Comparison of ENCODE assay signal across 24 mouse cellular contexts in the genomic region with DNA sequence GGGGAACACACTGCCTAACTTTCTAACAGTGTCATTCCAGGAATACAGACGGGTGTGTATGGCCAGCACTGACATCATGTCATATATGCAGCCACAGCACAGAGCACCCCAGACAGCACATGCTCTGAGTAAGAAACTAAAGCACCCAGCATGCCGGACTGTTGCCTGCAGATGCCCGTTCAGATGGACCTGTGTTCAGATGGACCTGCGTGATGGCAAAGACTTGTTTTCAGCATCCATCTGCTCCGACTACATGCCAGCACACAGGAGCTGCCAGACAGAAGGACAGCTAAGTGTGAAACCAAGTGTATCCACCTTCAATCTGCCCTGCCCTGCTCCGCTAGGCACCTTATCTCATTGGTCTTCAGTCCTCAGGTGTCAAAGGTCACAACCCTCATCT. TPM values are rescaled to one million over a fixed set of nuclear protein-coding genes. Genes with fewer than 3 reads are reported as not detected.
DNase-seq lines count a peak whose midpoint lies in the region; ATAC-seq and TF ChIP-seq lines count a peak whose summit lies in the region.
"Had no signal": no experiment of that assay in that cellular context is flagged by ENCODE, and none has a peak within 500 bp of the region (broad histone marks: within the 10 kb centered on the region; RNA-seq: fewer than 3 reads in every experiment).

No protein-coding gene starts in this region.

- H3K27ac ChIP-seq in forebrain, embryonic 12.5 days, result no peak overlapping the region
- no peak overlapping the region for H3K27ac ChIP-seq in forebrain, embryonic 13.5 days
- peak overlapping the region; percentile 10; the same call in 1 of the 2 replicates for H3K27ac ChIP-seq in layer of hippocampus, adult 2 months
- H3K27ac ChIP-seq in midbrain, embryonic 11.5 days (ENCODE audit: low read depth, low read length), result no peak overlapping the region
- H3K27ac ChIP-seq in midbrain, embryonic 13.5 days, result no peak overlapping the region
- H3K27ac ChIP-seq: embryonic facial prominence, embryonic 10.5 days; embryonic facial prominence, embryonic 12.5 days; forebrain, embryonic 15.5 days had no signal

- H3K4me2 ChIP-seq in forebrain, embryonic 12.5 days, result no peak overlapping the region
- H3K4me2 ChIP-seq in forebrain, embryonic 13.5 days, result no peak overlapping the region
- H3K4me2 ChIP-seq in midbrain, embryonic 11.5 days, result no peak overlapping the region
- H3K4me2 ChIP-seq in midbrain, embryonic 13.5 days (replicated peaks), result no peak overlapping the region
- H3K4me2 ChIP-seq: embryonic facial prominence, embryonic 12.5 days; forebrain, embryonic 15.5 days had no signal

- H3K4me1 ChIP-seq in forebrain, embryonic 12.5 days, result 0 out of 2 replicates have a peak, but pooled peaks cover 3% of the 10 kb centered on the region
- peaks cover 4% of the 10 kb centered on the region for H3K4me1 ChIP-seq in forebrain, embryonic 13.5 days
- peaks cover 2% of the 10 kb centered on the region; the same call in 1 of the 2 replicates for H3K4me1 ChIP-seq in midbrain, embryonic 11.5 days (ENCODE audit: control insufficient read depth, insufficient read depth, low read length)
- peaks cover 4% of the 10 kb centered on the region for H3K4me1 ChIP-seq in midbrain, embryonic 13.5 days (replicated peaks)
- H3K4me1 ChIP-seq: forebrain, embryonic 15.5 days had no signal

- no peak overlapping the region for H3K4me3 ChIP-seq in forebrain, embryonic 12.5 days (replicated peaks)
- H3K4me3 ChIP-seq in forebrain, embryonic 13.5 days, result no peak overlapping the region
- no peak overlapping the region for H3K4me3 ChIP-seq in layer of hippocampus, adult 2 months
- no peak overlapping the region for H3K4me3 ChIP-seq in midbrain, embryonic 11.5 days (ENCODE audit: low read depth, low read length)
- no peak overlapping the region for H3K4me3 ChIP-seq in midbrain, embryonic 13.5 days (replicated peaks)
- H3K4me3 ChIP-seq: embryonic facial prominence, embryonic 10.5 days; embryonic facial prominence, embryonic 12.5 days; forebrain, embryonic 15.5 days had no signal

- H3K9me3 ChIP-seq in forebrain, embryonic 12.5 days, result no peaks in the 10 kb centered on the region
- H3K9me3 ChIP-seq in forebrain, embryonic 13.5 days (replicated peaks), result no peaks in the 10 kb centered on the region
- no peaks in the 10 kb centered on the region for H3K9me3 ChIP-seq in midbrain, embryonic 11.5 days (ENCODE audit: control insufficient read depth, low read length)
- H3K9me3 ChIP-seq in midbrain, embryonic 13.5 days, result no peaks in the 10 kb centered on the region
- H3K9me3 ChIP-seq: embryonic facial prominence, embryonic 10.5 days; embryonic facial prominence, embryonic 12.5 days; forebrain, embryonic 15.5 days; G1E had no signal

- no peaks in the 10 kb centered on the region for H3K27me3 ChIP-seq in forebrain, embryonic 12.5 days
- H3K27me3 ChIP-seq in forebrain, embryonic 13.5 days, result no peaks in the 10 kb centered on the region
- no peaks in the 10 kb centered on the region for H3K27me3 ChIP-seq in midbrain, embryonic 11.5 days (ENCODE audit: control insufficient read depth, insufficient read depth, low read length)
- H3K27me3 ChIP-seq in midbrain, embryonic 13.5 days, result no peaks in the 10 kb centered on the region
- H3K27me3 ChIP-seq: CH12.LX; embryonic facial prominence, embryonic 12.5 days; forebrain, embryonic 15.5 days; Patski had no signal

- ATAC-seq in forebrain, embryonic 12.5 days (ENCODE audit: low FRiP score), result no peak
- ATAC-seq in forebrain, embryonic 13.5 days, result no peak
- ATAC-seq in midbrain, embryonic 11.5 days (ENCODE audit: low FRiP score), result no peak
- ATAC-seq in midbrain, embryonic 13.5 days, result no peak
- ATAC-seq: activated CD4-positive, CD25-positive, alpha-beta regulatory T cell, adult 4 months; CD4-positive, CD25-positive, alpha-beta regulatory T cell, adult 4 months; forebrain, embryonic 15.5 days; forebrain, postnatal 0 days; Patski had no signal

- DNase-seq in cerebellum, postnatal 10 days, result peak; percentile 56 to 66
- no peak for DNase-seq in cerebellum, postnatal 4 days (ENCODE audit: low spot score in 2 of 2)
- no peak for DNase-seq in layer of hippocampus, adult 2 months (ENCODE audit: low spot score in 2 of 2)
- DNase-seq in layer of hippocampus, adult 9-10 months (ENCODE audit: low spot score), result no peak
- DNase-seq in midbrain, embryonic 11.5 days (ENCODE audit: low spot score, missing footprints), result peak; percentile 53
- DNase-seq: adrenal gland, adult 8-10 months; adrenal gland, postnatal 14 days; adrenal gland, postnatal 36 days; B cell, adult 2 months; cerebellum, adult 11-12 months; cerebellum, adult 2 months; cerebellum, adult 9-11 months; forebrain, postnatal 0 days had no signal

- 0 out of 2 replicates have a peak overlapping the region, but pooled peaks have one; percentile 12 for H3K9ac ChIP-seq in forebrain, embryonic 12.5 days
- no peak overlapping the region for H3K9ac ChIP-seq in forebrain, embryonic 13.5 days
- H3K9ac ChIP-seq in midbrain, embryonic 11.5 days (ENCODE audit: low read length), result no peak overlapping the region
- no peak overlapping the region for H3K9ac ChIP-seq in midbrain, embryonic 13.5 days (replicated peaks)
- H3K9ac ChIP-seq: embryonic facial prominence, embryonic 12.5 days; forebrain, embryonic 15.5 days; forebrain, postnatal 0 days had no signal

- TF ChIP-seq CTCF in layer of hippocampus, adult 2 months (conservative IDR thresholded peaks at IDR 0.05), result no peak

- WGBS in forebrain, embryonic 12.5 days, result 93% methylated on average over 6 of the region's 6 CpGs
- 87% methylated on average over 6 of the region's 6 CpGs for WGBS in forebrain, embryonic 13.5 days
- 93% methylated on average over 6 of the region's 6 CpGs for WGBS in midbrain, embryonic 11.5 days
- WGBS in midbrain, embryonic 13.5 days, result 95% methylated on average over 6 of the region's 6 CpGs

- peaks cover 2% of the 10 kb centered on the region; the same call in 1 of the 2 replicates for H3K36me3 ChIP-seq in forebrain, embryonic 12.5 days (replicated peaks)
- 0 out of 2 replicates have a peak, but pooled peaks cover 11% of the 10 kb centered on the region for H3K36me3 ChIP-seq in forebrain, embryonic 13.5 days (ENCODE audit: poor library complexity, severe bottlenecking)
- no peaks in the 10 kb centered on the region for H3K36me3 ChIP-seq in midbrain, embryonic 11.5 days (ENCODE audit: control insufficient read depth, insufficient read depth, low read length)
- peaks cover 6% of the 10 kb centered on the region for H3K36me3 ChIP-seq in midbrain, embryonic 13.5 days
- H3K36me3 ChIP-seq: embryonic facial prominence, embryonic 12.5 days; forebrain, embryonic 15.5 days; G1E had no signal

RNA-seq across cellular contexts. Expression of a gene that starts 24.9 kb away (rescaled TPM):
- polyA plus RNA-seq in forebrain, embryonic 12.5 days (2016; fragmentation: Nextera tagmentation; extraction: Ambion mirVana), result 47.1 and 47.5 TPM in 2 replicates
- polyA plus RNA-seq in forebrain, embryonic 13.5 days (2015; fragmentation: Nextera tagmentation; extraction: Ambion mirVana), result 47.9 and 48.4 TPM in 2 replicates
- total RNA-seq in layer of hippocampus, adult 2 months (2021), result 10 to 100 TPM; 78.6 to 84.8 TPM
- polyA plus RNA-seq in midbrain, embryonic 11.5 days (2014; fragmentation: Nextera tagmentation; extraction: Ambion mirVana), result 61.3 and 63.6 TPM in 2 replicates
- 55.9 and 64.7 TPM in 2 replicates for polyA plus RNA-seq in midbrain, embryonic 13.5 days (2015; fragmentation: Nextera tagmentation; extraction: Ambion mirVana)

RNA-seq across cellular contexts. Expression of a gene that starts 54.2 kb away (rescaled TPM):
- 32.4 and 34.8 TPM in 2 replicates for polyA plus RNA-seq in forebrain, embryonic 12.5 days (2016; fragmentation: Nextera tagmentation; extraction: Ambion mirVana)
- polyA plus RNA-seq in forebrain, embryonic 13.5 days (2015; fragmentation: Nextera tagmentation; extraction: Ambion mirVana), result 29.2 and 30.5 TPM in 2 replicates
- total RNA-seq in layer of hippocampus, adult 2 months (2021), result 10 to 100 TPM; 24.6 to 26.3 TPM
- polyA plus RNA-seq in midbrain, embryonic 11.5 days (2014; fragmentation: Nextera tagmentation; extraction: Ambion mirVana), result 31.6 and 32.9 TPM in 2 replicates
- 31.7 and 32.3 TPM in 2 replicates for polyA plus RNA-seq in midbrain, embryonic 13.5 days (2015; fragmentation: Nextera tagmentation; extraction: Ambion mirVana)

Comparison
In these comparisons a context has a peak if more than half of its experiments do, and no peak if none do; other contexts are left out.
1. DNase-seq: peak in cerebellum, postnatal 10 days (2 of 2) and midbrain, embryonic 11.5 days (single experiment); none in cerebellum, postnatal 4 days (0 of 2), layer of hippocampus, adult 2 months (0 of 2) and layer of hippocampus, adult 9-10 months (single experiment).